Mouse (Mus musculus) adipose tissue, adult 10 weeks (tissue): ENCODE measurements around the gene Lrig3. TPM values are rescaled to one million over a fixed set of nuclear protein-coding genes. Genes with fewer than 3 reads are reported as not detected.

ENCODE experiments used
- polyA plus RNA-seq: library from polyadenylated mRNA; stranded (reverse); fragments of 350-450 nt; fragmentation: Illumina TruSeq; extraction: RNeasy Lipid Tissue Mini Kit (QIAGEN cat#74804); gene quantifications from one replicate; pipeline ENCODE4 v1.2.3, GENCODE M21; 2014; ENCODE audit warnings: low read depth, low replicate concordance

Lrig3 gene
- 7.5 TPM for polyA plus RNA-seq

DNA sequence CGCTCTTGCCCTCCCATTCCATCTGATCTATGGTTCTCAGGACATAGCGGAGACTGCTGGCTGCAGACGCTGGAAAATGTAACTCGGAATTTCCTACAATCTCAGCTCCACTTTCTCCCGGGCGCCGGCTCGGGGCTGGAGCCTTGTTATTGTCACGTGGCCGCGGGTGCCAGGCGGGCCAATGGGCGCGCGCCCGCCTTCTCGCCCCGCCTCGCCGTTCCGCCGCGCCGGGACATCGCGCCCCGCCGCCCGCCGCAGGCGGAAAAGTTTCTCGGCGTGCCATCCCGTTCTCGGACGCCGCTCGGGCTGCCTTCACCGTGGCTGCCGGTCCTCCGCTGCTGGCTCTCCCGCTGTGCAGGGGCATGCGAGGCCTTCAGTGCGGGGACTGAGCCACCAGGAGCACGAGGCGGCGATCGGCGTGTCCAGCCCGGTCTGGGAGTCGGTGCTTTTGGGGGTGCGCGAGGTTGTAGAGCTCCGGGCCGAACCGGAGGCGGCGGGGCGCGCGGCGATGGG is at the start of gene Lrig3:
Gene Lrig3 (plus strand): TSS at position 201 of the 513 bp plus-strand sequence.

